Mouse (Mus musculus) MN1 (cell line): Measurements from ENCODE around the gene Treml1.

Source experiments
- DNase-seq: peaks from one replicate; pipeline ENCODE4 v3.0.0-alpha.2; 2016; ENCODE audit warnings: low spot score

The Treml1 gene

DNA sequence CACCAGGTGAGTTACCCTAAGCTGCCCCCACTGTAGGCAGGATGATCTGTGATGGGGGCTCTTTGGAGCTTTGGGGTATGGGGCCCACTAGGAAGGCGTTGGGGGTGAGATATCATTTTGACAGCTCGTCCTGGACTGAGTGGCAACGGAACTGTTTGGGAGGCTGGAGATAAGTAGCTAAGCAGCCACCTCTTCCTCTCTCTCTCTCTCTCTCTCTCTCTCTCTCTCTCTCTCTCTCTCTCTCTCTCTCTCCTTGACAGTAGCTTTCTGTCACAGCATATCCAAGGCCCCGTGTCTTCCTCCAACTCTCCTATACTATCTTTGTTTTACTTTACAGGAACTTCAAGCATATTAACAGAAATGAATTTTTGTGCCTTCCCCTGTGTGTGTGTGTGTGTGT lies 746 bp downstream of the Treml1 start:
- DNase-seq: no peak

DNA sequence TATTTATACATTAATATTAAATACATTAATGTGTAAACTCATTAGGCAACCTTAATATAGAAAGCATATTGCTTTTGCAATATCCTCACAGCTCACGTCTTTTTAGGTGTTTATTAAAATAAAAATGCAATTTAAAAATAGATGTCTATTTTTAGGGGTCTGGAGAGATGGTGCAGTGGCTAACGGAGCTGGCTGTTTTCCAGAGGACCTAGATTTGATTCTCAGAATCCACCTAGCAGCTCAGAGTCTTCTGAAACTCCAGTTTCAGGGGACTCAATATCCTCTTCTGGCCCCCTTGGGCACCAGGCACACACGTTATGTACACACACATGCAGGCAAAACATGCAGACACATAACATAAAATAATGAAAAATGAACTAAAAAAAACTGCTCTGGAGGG lies 2.6 kb downstream of the Treml1 start:
- DNase-seq: no peak

DNA sequence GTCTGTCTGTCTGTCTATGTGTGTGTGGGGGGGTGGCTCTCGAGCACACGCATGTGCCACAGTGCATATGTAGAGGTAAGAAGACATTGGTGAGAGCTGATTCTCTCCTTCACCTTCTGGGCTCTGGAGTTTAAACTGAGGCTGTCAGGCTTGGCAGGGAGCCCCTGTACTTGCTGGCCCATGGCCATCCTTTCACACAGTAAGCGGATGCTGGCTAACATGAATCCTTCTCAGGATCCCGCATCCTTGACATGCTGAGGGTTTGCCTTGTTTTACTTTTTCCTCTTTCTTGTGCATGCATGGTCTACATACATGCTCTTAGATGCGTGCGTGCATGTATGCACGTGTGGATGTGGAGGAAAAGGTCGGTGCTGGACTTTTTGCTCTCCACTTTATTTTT lies 3.2 kb downstream of the Treml1 start:
- no peak for DNase-seq

DNA sequence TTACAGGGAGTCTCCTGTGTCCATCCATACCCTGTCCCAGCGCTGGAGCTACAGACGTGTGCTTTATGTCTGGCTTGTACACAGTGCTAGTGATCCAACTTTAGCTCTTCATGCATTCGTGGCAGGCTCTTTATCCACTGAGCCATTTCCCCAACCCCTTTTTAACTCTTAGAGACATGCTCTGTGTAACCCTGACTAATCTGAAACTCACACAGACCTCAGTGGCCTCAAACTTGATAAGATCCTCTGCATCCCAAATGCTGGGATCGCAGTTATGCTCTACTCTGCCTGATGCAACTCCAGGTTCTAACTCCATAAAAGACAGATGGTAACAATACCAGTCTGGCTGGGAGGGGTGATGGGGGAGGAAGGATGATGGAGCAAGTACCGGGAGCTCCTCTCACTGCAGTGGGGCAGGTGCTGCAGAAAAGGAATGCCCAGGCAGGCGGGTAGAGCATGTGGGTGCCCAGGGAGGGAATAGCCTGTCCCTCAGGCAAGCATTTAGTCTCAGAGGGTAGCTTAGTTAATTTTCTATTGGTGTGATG lies 3.8 kb downstream of the Treml1 start:
- no peak for DNase-seq

DNA sequence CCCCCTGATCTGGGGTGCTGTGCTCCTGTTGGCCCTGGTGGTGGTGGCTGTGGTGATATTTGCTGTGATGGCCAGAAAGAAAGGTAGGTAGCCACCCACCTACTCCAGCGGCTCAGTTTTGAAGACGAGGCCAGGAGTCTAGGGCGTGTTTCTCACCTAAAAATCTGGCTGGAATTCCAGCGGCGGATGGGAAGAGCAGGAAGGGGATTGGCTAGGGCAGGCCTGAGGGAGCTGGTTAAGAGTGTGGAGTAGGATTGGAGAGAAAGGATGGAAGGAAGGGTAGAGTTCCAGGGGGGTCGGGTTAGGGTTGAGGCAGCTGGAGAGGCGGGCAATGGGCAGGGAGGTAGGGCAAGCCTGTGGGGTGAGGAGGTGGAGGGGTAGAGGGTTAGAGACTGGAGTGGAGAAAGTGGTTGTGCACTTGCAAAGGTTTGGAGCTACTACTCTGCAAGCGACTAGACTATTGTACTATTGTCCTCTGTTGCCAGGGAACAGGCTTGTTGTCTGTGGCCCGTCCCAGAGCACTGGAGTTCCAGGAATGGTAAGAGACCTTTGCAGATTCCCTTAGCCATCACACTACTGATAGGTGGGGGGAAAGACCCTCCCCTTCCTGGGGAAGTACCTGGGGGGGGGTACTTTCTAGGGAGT lies 5.9 kb downstream of the Treml1 start:
- no peak for DNase-seq

DNA sequence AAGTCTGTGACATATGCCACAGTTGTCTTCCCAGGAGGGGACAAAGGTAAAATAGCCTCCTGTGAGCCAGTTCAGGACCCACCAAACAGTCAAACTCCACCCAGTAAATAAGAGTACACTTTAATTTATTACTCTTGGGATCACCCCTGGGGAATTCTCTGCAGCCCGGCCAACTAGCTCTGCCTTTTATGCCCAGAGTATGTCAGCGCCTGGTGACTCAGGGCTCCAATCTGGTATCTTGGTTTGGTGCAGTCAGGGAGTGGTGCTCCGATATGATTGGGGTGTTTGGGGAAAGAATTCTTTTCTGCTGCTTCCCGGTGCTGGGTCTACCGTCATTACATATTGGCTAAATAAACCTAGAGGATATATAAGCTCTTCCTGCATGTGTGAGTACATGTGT lies 7.1 kb downstream of the Treml1 start:
- DNase-seq: no peak

DNA sequence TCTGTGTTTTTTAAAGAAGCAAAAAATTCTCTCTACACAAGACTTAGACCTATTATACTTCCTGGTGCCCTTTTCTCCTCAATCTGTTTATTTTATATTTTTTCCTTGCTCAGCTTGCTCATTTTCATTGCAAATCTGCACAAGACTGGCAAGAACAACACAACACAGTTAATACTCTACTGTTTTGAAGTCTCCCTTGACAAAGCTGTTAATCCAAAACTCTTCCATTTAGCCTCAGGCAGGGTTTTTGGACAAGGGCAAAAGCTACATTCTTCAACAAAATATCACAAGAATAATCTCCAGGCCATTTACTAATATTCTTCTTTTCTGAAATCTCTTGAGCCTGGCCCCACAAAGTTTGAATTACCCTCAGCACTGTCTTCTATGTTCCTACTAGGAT lies 11.9 kb downstream of the Treml1 start:
- no peak for DNase-seq

DNA sequence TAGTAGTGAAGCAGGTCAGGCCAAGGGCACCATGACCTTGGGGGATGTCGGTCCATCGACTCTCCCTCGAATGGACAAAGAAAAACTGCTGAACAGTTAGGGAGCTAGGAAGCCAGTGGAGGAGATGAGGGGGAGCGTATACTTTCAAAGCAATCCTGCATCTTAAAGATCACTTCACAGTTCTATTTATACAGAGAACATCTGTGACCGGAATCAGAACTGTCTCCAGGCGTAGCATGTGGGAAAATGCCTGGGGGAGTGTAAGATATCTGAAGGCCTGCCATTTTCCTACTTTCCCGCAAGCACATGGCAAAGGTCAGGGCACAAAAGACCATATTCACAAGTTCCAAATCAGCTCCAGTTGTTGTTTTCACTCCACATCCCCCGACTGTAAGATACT lies 13.3 kb downstream of the Treml1 start:
- no peak for DNase-seq

DNA sequence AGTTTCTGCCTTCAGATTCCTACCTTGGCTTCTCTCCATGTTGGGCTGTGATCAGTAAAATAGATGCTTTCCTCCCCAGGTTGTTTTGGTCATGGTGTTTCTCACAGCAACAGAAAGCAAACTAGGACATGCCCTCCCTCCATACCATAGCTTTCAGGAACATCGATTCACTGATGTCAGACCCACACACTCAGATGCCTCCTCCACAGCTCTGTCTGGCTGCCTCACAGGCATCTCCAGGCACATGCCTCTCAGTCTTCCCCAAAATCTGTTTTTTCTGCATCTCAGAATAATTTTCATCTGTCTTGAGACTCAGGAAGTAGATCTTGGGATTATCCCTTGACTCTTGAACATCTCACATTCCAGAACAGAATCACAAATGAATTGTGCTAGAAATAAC lies 16.4 kb downstream of the Treml1 start:
- no peak for DNase-seq

DNA sequence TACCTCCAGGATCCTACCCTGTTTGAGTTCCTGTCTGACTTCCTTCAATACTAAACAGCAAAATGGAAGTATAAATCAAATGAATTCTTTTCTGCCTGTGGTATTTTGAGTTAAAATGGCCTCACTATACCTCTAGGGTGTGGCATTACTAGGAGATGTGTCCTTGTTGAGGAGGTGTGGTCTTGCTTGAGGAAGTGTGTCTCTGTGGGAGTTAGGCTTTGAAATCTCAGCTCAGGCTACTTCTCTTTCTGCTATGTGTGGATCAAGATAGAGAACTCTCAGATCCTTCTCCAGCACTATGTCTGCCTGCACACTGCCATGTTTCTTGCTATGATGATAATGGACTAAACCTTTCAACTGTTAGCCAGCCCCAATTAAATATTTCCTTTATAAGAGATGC lies 19.3 kb downstream of the Treml1 start:
- no peak for DNase-seq

DNA sequence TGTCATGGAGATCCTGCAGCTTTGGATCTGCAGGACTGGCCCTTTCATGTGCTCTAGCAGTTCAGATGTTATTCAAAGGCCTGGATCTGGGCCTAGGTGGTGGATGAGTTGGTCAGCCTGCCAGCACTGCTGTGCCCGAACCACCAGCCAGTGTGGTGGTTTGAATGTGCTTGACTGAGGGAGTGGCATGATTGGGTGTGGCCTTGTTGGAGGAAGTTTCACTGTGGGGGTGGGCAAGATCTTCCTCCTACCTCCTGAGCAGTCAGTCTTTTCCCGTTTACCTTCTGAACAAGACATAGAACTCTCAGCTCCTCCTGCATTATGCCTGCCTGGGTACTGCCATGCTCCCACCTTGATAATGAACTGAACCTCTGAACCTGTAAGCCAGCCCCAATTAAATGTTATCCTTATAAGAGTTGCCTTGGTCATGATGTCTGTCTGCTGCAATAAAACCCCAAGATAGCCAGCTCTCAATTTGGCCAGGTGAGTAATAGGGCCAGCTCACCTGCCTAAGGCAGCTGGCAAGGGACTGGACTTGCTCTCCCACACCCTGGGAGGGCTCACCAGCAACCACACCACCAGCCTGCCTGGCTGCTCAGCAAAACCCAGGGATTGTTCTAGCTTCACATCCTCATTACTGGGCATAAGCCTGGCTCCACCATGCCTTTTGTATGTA lies 26.2 kb downstream of the Treml1 start:
- DNase-seq: no peak

DNA sequence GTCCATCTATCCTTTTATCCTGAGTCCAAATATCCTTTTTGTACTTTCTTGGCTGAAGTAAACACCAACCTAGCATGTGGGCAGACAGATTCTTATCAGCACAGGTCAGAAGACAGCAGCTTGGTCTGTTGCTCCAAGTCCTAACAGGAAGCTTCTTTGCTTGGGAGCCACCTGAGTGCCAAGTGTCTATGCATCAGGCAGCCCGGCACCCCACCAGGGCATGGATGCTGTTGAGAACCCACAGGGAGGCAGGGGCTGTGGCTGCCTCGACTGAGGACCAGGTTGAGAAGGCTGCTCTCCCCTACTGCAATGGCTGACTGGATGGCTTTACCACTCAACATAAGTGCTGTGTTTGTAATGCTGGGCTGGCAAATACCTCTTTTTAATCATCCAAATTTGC lies 28.9 kb downstream of the Treml1 start:
- no peak for DNase-seq

DNA sequence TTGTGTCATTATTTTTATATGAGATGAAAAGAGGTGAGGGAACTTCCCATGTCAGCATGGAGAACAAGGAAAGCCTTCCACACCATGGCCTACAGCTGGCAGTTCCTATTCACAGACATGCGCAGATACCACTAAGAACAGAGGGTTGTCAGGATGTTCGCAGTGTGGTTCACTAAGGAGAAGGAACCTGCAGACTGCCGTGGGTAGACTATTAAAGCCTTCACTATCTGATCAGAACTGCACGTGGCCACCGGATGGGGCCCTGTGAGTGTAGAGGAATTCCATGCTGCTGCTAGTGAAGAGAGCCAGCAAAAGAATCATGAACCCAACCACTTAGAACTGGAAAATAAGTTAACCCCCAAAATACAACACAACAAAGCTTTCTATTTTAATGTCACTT lies 29.7 kb downstream of the Treml1 start:
- DNase-seq: no peak

DNA sequence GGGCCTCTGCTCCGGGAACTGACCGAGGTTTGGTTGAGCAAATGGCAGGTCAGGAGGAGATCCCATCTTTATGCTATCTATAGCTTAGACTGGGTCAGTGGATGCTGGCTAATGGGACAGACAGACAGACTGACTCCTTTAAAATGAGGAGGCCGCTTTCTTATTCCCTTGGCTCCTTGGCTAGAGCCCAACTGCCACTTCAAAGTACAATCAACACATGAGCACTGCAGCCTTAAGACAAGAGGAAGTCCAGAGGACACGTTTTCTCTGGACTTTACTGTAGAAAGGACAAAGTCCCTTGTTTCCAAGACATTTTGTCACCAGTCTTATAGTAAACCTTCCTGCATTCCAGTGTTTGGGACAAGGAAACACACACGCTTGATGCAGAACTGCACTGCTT lies 31.7 kb downstream of the Treml1 start:
- DNase-seq: no peak

DNA sequence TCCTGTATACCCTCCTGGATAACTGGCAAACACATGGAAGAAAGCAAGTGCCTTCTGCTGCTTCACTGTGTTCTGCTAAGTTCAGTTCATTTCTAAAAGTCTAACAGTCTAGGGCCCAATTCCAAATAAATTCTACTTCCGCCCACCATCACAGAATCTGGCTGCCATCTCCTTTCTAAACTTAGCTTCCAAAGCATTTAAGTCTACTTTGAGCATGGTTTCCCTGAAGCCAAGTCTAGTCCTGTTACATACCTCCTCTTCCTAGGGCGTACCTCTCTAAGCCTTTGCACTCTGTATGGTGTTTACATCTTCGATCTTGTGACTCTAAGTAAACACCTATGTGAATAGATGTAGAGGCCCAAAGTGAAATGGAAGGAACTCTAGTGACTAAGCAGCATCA lies 32.9 kb downstream of the Treml1 start:
- DNase-seq: no peak

DNA sequence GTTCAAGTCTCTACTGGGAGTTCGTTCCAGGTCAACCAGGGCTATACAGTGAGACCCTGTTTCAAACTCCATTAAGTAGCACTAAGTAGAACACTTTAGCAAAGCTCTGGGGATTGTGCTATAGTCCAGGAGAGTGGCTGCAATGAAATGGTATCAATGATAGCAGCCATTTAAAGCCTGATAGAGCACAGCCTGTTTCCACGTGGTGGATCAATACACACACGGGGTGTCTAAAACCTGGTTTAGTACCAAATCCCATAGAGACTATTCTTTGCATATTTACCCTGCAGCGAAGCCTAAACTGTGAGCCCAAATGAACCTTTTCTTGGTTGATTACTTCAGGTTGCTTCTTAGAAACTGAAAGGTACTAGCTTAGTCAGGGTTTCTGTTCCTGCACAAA lies 42.0 kb downstream of the Treml1 start:
- DNase-seq: no peak

DNA sequence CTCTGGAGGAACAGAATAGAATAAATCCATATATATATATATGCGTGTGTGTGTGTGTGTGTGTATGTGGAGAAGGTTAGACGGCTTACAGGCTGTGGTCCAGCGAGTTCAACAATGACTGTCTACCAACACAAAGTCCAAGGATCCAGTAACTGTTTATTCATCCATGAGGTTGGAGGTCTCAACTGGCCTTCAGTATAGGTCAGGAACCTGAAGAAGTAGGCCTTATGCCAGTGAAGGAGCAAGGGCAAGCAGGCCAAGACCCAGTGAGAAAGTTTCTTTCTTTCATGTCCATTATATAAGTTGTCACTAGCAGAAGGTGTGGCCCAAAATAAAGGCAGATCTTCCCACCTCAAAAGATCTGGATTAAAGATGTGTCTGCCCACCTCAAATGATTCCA lies 43.0 kb downstream of the Treml1 start:
- no peak for DNase-seq

DNA sequence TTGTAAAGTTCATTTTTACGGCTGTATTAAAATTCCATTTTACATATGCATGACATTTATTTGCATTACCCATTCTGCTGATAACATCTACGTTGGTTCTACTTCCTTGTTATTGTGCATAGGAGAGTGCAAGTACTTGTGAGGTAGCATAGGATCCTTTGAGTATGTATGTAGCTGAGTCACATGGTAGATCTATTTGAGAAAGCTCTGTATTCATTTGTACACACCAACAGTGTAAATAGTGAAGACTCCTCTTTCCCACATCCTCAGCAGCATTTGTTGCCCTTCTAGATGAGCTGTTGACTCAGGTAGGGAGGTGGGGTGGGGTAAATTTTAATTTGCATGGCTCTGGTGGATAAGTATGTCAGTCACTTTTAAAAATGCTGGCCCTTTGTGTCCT lies 44.1 kb downstream of the Treml1 start:
- no peak for DNase-seq

DNA sequence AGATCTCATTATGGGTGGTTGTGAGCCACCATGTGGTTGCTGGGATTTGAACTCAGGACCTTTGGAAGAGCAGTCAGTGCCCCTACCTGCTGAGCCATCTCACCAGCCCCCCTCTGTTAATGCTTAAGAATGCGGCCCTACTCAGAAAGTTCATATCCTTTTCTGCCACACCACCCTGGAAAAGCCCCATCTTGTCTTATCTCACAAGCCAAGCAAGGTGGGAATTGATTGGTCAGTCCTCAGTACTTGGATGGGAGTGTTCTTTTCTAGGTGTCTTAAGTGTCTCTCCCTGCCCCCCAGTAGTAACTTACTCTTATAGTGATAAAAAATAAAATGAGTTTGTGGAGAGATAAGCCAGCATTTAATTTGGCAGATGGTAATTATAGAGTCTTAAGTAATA lies 45.0 kb downstream of the Treml1 start:
- no peak for DNase-seq

DNA sequence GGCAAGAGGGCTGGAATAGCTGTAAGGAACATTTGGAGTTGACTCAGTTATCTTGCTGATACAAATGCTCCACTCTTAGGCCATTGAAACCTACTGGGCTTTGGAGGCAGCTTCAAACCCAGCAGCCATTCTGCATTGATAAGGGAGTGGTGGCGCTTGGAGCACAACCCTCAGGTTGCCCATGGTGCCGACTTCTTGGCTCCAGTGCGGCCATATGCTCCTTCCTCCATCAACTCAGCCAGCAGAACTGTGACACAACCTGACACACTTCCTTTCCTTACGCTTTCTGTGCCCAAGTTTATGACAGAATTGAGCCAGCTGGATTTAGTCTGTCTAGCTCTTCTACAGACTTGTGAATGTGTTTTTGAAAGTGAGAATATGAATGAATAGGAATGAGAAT lies 47.4 kb downstream of the Treml1 start:
- DNase-seq: no peak

DNA sequence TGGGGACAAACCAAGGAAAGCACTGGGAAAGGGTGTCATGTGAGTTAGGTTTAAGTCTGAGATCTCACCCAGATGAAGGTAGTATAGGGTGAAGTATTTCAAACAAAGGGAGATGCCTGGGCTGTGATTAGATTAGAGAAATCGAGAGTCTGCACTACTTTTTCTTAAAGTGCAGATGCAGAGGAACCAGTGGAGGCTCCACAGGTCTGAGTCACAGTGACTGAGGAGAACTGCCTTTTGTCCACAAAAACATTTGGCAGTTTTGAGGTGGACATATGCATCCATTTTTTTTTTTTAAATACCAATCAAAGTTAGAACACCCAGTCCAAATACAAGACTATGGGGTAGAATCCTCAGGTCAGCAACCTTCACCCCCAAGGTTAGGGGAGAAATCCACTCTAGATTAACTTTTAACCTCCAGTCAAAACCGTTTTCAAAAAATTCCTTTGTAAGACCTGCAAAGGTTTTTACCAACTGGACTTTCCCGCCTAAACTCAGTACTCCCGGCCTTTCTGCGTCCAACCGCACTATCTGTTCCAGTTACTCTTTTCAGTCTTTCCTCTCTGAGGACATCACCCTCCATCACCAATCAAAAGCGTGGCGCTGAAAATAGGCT lies 48.3 kb downstream of the Treml1 start:
- DNase-seq: no peak

DNA sequence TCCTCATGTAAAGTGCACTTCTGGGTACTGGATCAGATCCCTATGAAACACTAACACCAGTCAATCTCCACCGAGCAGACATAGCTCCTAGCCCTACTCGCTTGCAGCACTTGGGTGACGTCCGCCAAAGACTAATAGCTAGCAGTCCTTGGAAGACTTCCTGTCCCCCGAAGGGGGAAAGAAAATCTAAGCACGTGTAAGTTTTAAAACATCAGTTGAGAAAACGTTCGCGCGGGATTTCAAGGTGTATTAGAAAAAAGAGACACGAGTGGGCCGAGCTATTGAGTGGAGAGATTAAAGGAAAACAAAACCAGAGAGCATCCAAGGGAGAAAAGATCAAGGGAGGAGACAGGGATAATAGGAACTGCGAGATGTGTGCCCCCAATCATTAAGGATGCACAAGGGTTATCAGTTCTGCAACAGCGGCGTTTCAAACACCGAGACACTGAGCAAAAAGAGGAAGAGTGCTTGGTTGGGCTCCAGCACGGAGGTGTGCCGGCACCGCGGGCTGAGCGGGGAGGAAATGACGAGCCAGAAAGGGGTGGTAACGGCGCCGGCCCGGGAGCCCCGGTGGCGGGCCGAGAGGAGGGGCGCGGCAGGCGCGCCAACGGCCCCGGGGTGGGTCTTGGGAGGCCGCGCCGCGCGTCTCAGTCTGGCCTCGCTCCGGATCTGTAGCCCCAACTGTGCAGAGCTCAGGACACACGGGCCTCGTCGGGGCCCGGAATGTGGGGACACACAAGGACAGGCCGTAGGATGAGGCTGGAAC lies 49.0 kb downstream of the Treml1 start:
- peak; percentile 76 for DNase-seq
